ENCODE assay signal across 15 mouse cellular contexts in the genomic region with DNA sequence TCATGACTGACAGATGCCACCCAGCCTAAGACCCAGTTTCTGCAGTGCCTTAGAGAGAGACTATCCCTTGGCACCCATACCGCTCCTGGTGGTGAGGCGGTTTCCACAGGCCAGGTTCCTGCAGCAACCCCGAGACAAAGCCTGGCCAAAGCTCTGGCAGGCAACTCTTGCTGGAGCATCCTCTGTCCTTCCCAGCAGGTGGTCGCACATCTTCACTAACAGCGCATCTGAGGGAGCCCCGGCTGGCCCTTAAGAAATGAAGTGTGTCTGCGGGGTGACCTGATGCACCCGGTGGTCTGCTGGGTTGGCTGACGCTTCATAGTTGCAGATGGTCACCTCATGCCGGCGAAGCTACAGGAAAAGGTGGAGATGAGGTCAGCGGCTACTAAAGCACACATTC. TPM values are rescaled to one million over a fixed set of nuclear protein-coding genes. Genes with fewer than 3 reads are reported as not detected.
DNase-seq lines count a peak whose midpoint lies in the region; ATAC-seq and TF ChIP-seq lines count a peak whose summit lies in the region.
"Had no signal": no experiment of that assay in that cellular context is flagged by ENCODE, and none has a peak within 500 bp of the region (broad histone marks: within the 10 kb centered on the region; RNA-seq: fewer than 3 reads in every experiment).

No protein-coding gene starts in this region.

- 0 out of 2 replicates have a peak overlapping the region, but pooled peaks have one; percentile 41 for H3K27ac ChIP-seq in intestine, postnatal 0 days (ENCODE audit: low read depth, low read length)
- H3K27ac ChIP-seq in intestine, embryonic 15.5 days, result no peak overlapping the region
- H3K27ac ChIP-seq: embryonic facial prominence, embryonic 10.5 days; embryonic facial prominence, embryonic 12.5 days; forebrain, embryonic 13.5 days; forebrain, embryonic 15.5 days had no signal

- H3K4me2 ChIP-seq in intestine, postnatal 0 days (replicated peaks; ENCODE audit: low read depth), result no peak overlapping the region
- H3K4me2 ChIP-seq in intestine, embryonic 15.5 days (replicated peaks), result no peak overlapping the region
- H3K4me2 ChIP-seq: embryonic facial prominence, embryonic 12.5 days; forebrain, embryonic 13.5 days; forebrain, embryonic 15.5 days had no signal

- H3K4me3 ChIP-seq in intestine, postnatal 0 days (ENCODE audit: low read depth, low read length), result no peak overlapping the region
- H3K4me3 ChIP-seq in intestine, embryonic 15.5 days (replicated peaks), result no peak overlapping the region
- H3K4me3 ChIP-seq: embryonic facial prominence, embryonic 10.5 days; embryonic facial prominence, embryonic 12.5 days; forebrain, embryonic 13.5 days; forebrain, embryonic 15.5 days had no signal

- ATAC-seq in intestine, postnatal 0 days, result no peak
- no peak for ATAC-seq in intestine, embryonic 15.5 days
- ATAC-seq: forebrain, embryonic 13.5 days; forebrain, embryonic 15.5 days; forebrain, postnatal 0 days had no signal

- H3K27me3 ChIP-seq in intestine, postnatal 0 days (replicated peaks; ENCODE audit: control insufficient read depth, insufficient read depth, low read length), result no peaks in the 10 kb centered on the region
- no peaks in the 10 kb centered on the region for H3K27me3 ChIP-seq in intestine, embryonic 15.5 days (replicated peaks)
- H3K27me3 ChIP-seq: embryonic facial prominence, embryonic 12.5 days; forebrain, embryonic 13.5 days; forebrain, embryonic 15.5 days had no signal

- 91% methylated on average over 12 of the region's 12 CpGs for WGBS in intestine, postnatal 0 days
- 95% methylated on average over 12 of the region's 12 CpGs for WGBS in intestine, embryonic 15.5 days

- H3K9me3 ChIP-seq in intestine, postnatal 0 days (ENCODE audit: control insufficient read depth), result no peaks in the 10 kb centered on the region
- no peaks in the 10 kb centered on the region for H3K9me3 ChIP-seq in intestine, embryonic 15.5 days
- H3K9me3 ChIP-seq: embryonic facial prominence, embryonic 10.5 days; embryonic facial prominence, embryonic 12.5 days; forebrain, embryonic 13.5 days; forebrain, embryonic 15.5 days had no signal

- no peak for TF ChIP-seq CTCF in intestine, postnatal 0 days (IDR thresholded peaks at IDR 0.05; ENCODE audit: low read depth)

- peaks cover 31% of the 10 kb centered on the region for H3K36me3 ChIP-seq in intestine, postnatal 0 days (ENCODE audit: control insufficient read depth, insufficient read depth)
- peaks cover 21% of the 10 kb centered on the region; the same call in 1 of the 2 replicates for H3K36me3 ChIP-seq in intestine, embryonic 15.5 days

- no peak overlapping the region for H3K9ac ChIP-seq in intestine, postnatal 0 days (ENCODE audit: low read depth, low read length)
- H3K9ac ChIP-seq in intestine, embryonic 15.5 days, result no peak overlapping the region
- H3K9ac ChIP-seq: embryonic facial prominence, embryonic 12.5 days; forebrain, embryonic 13.5 days; forebrain, embryonic 15.5 days; forebrain, postnatal 0 days had no signal

- peaks cover 10% of the 10 kb centered on the region for H3K4me1 ChIP-seq in intestine, postnatal 0 days (replicated peaks; ENCODE audit: control insufficient read depth, insufficient read depth, low read length)
- peaks cover 23% of the 10 kb centered on the region for H3K4me1 ChIP-seq in intestine, embryonic 15.5 days (replicated peaks)

- peak; percentile 14 for DNase-seq in cerebellum, adult 8-10 months
- DNase-seq in cerebellum, postnatal 36 days, result no peak
- DNase-seq in cerebellum, adult 9-11 months, result peak; percentile 32
- DNase-seq in cerebellum, adult 11 months, result no peak
- no peak for DNase-seq in gastrocnemius, postnatal 10 days
- DNase-seq: adrenal gland, adult 2 months; adrenal gland, postnatal 10 days; adrenal gland, postnatal 25 days; forebrain, postnatal 0 days had no signal

RNA-seq across cellular contexts. Expression of a gene that starts 3.7 kb away (rescaled TPM):
- polyA plus RNA-seq in intestine, postnatal 0 days (2015; fragmentation: Nextera tagmentation; extraction: Ambion mirVana), result 90.3 and 94.9 TPM in 2 replicates
- 99.4 and 108 TPM in 2 replicates for polyA plus RNA-seq in intestine, embryonic 15.5 days (2015; fragmentation: Nextera tagmentation; extraction: Ambion mirVana)
- total RNA-seq in gastrocnemius, postnatal 10 days (2021), result 10 to 100 TPM; 31.4 to 35.0 TPM

RNA-seq across cellular contexts. Expression of a gene that starts 10.9 kb away (rescaled TPM):
- polyA plus RNA-seq in intestine, postnatal 0 days (2015; fragmentation: Nextera tagmentation; extraction: Ambion mirVana), result 56.7 and 57.7 TPM in 2 replicates
- polyA plus RNA-seq in intestine, embryonic 15.5 days (2015; fragmentation: Nextera tagmentation; extraction: Ambion mirVana), result 51.6 TPM in 2 replicates
- total RNA-seq in gastrocnemius, postnatal 10 days (2021), result 10 to 100 TPM; 22.0 to 23.5 TPM

RNA-seq across cellular contexts. Expression of a gene that starts 12.6 kb away (rescaled TPM):
- polyA plus RNA-seq in intestine, postnatal 0 days (2015; fragmentation: Nextera tagmentation; extraction: Ambion mirVana), result 99.5 and 131 TPM in 2 replicates
- 82.5 and 108 TPM in 2 replicates for polyA plus RNA-seq in intestine, embryonic 15.5 days (2015; fragmentation: Nextera tagmentation; extraction: Ambion mirVana)
- 1 to 10 TPM; 2.8 to 4.0 TPM for total RNA-seq in gastrocnemius, postnatal 10 days (2021)

RNA-seq across cellular contexts. Expression of a gene that starts 29.9 kb away (rescaled TPM):
- polyA plus RNA-seq in intestine, postnatal 0 days (2015; fragmentation: Nextera tagmentation; extraction: Ambion mirVana), result 232 and 235 TPM in 2 replicates
- 105 and 113 TPM in 2 replicates for polyA plus RNA-seq in intestine, embryonic 15.5 days (2015; fragmentation: Nextera tagmentation; extraction: Ambion mirVana)
- 10 to 100 TPM; 43.7 to 49.2 TPM for total RNA-seq in gastrocnemius, postnatal 10 days (2021)

RNA-seq across cellular contexts. Expression of a gene that starts 45.4 kb away (rescaled TPM):
- polyA plus RNA-seq in intestine, postnatal 0 days (2015; fragmentation: Nextera tagmentation; extraction: Ambion mirVana), result 17.1 and 18.3 TPM in 2 replicates
- polyA plus RNA-seq in intestine, embryonic 15.5 days (2015; fragmentation: Nextera tagmentation; extraction: Ambion mirVana), result 34.3 and 34.4 TPM in 2 replicates
- 10 to 100 TPM; 50.2 to 51.4 TPM for total RNA-seq in gastrocnemius, postnatal 10 days (2021)

Comparison
In these comparisons a context has a peak if more than half of its experiments do, and no peak if none do; other contexts are left out.
1. DNase-seq: peak in cerebellum, adult 8-10 months (single experiment) and cerebellum, adult 9-11 months (single experiment); none in cerebellum, postnatal 36 days (0 of 2), cerebellum, adult 11 months (single experiment) and gastrocnemius, postnatal 10 days (single experiment).